Mouse (Mus musculus) heart, embryonic 14.5 days (tissue): ENCODE results near the gene Hfe2. TPM values are rescaled to one million over a fixed set of nuclear protein-coding genes. Genes with fewer than 3 reads are reported as not detected.

Experiments used
- ATAC-seq: fragments of 200-750 bp; cut with Nextera tagmentation; 2 replicates; pipeline ENCODE4 v1.8.0; 2017; ENCODE audit warnings: low read depth, moderate TSS enrichment; ENCODE audit not compliant: insufficient number of reproducible peaks, insufficient read depth, low FRiP score
- H3K27ac ChIP-seq, 2 experiments: fragments of 200-500 bp in 1 of 2; fragments of 300-500 bp in 1 of 2; sonication (generic) in 1 of 2; replicated peaks in 1 of 2; 2 replicates each; pipeline ENCODE4 v1.5.1; 2012 to 2014; ENCODE audit warnings: low read depth in 2 of 2, low read length in 2 of 2, control low read depth in 1 of 2, mild to moderate bottlenecking in 1 of 2, mixed read lengths in 1 of 2; ENCODE audit not compliant: control insufficient read depth in 1 of 2, insufficient read depth in 1 of 2
- H3K27me3 ChIP-seq: fragments of 300-500 bp; sonication (generic); 2 replicates; pipeline ENCODE4 v1.6.1; 2014; ENCODE audit warnings: mild to moderate bottlenecking, low read length, control low read depth; ENCODE audit not compliant: control insufficient read depth, insufficient read depth
- H3K36me3 ChIP-seq: fragments of 300-500 bp; sonication (generic); 2 replicates; pipeline ENCODE4 v1.6.1; 2014; ENCODE audit warnings: mild to moderate bottlenecking, control low read depth, low read length, mixed read lengths; ENCODE audit not compliant: control insufficient read depth, insufficient read depth
- H3K4me1 ChIP-seq, 2 experiments: fragments of 200-500 bp in 1 of 2; fragments of 300-500 bp in 1 of 2; sonication (generic) in 1 of 2; 2 replicates each; pipeline ENCODE4 v1.6.1; 2012 to 2014; ENCODE audit warnings: low read length in 2 of 2, control low read depth in 1 of 2, mixed read lengths in 1 of 2; ENCODE audit not compliant: control insufficient read depth in 2 of 2, insufficient read depth in 2 of 2
- H3K4me2 ChIP-seq: fragments of 300-500 bp; sonication (generic); 2 replicates; pipeline ENCODE4 v1.6.1; 2014; ENCODE audit warnings: mild to moderate bottlenecking, low read length
- H3K4me3 ChIP-seq, 2 experiments: fragments of 200-500 bp in 1 of 2; fragments of 300-500 bp in 1 of 2; sonication (generic) in 1 of 2; 2 replicates each; pipeline ENCODE4 v1.5.1; 2012 to 2014; ENCODE audit warnings: low read length in 2 of 2, mild to moderate bottlenecking in 2 of 2, control low read depth in 1 of 2, low read depth in 1 of 2, moderate library complexity in 1 of 2; ENCODE audit not compliant: control insufficient read depth in 1 of 2, insufficient read depth in 1 of 2
- H3K9ac ChIP-seq: fragments of 300-500 bp; sonication (generic); 2 replicates; pipeline ENCODE4 v1.6.1; 2014; ENCODE audit warnings: mild to moderate bottlenecking, low read length
- H3K9me3 ChIP-seq: fragments of 300-500 bp; sonication (generic); 2 replicates; pipeline ENCODE4 v1.6.1; 2016; ENCODE audit warnings: low read length, control low read depth; ENCODE audit not compliant: control insufficient read depth
- WGBS: fragments of 180-500 bp; shearing (Covaris S2); extraction: QIAGEN DNeasy Blood & Tissue Kit; methylation state at CpG from one replicate; pipeline ENCODE4 v1.1.7; 2014; 5-methylcytosine and 5-hydroxymethylcytosine counted together
- polyA plus RNA-seq: library from polyadenylated mRNA; unstranded; fragments of >200 nt; fragmentation: Nextera tagmentation; extraction: Ambion mirVana; gene quantifications from 2 replicates; pipeline ENCODE4 v1.2.1, GENCODE M21; 2014

Hfe2 gene
- polyA plus RNA-seq, 1 experiment from 2014 or later, result 11.7 TPM

- H3K4me2 ChIP-seq, result no peak overlapping the region
- H3K9ac ChIP-seq, result no peak overlapping the region
- peaks cover 9 to 20% of the 10 kb centered on the region in 2 experiments for H3K4me1 ChIP-seq
- no peaks in the 10 kb centered on the region for H3K36me3 ChIP-seq
- ATAC-seq, result no peak
- H3K27me3 ChIP-seq, result peaks cover 7% of the 10 kb centered on the region; the same call in 1 of the 2 replicates
- no peak overlapping the region for H3K4me3 ChIP-seq
- 70% methylated on average over 4 of the region's 4 CpGs for WGBS
- H3K9me3 ChIP-seq, result no peaks in the 10 kb centered on the region
- H3K27ac ChIP-seq, result no peak overlapping the region
Observed at GRCm38 (mm10) chr3:96522149-96522548, 2.8 kb upstream of the Hfe2 start.

- no peak overlapping the region; the same call in 1 of the 2 replicates for H3K9ac ChIP-seq
- peaks cover 14 to 27% of the 10 kb centered on the region in 2 experiments for H3K4me1 ChIP-seq
- H3K36me3 ChIP-seq, result no peaks in the 10 kb centered on the region
- H3K4me3 ChIP-seq, result no peak overlapping the region
- peaks cover 22% of the 10 kb centered on the region; the same call in 1 of the 2 replicates for H3K27me3 ChIP-seq
- no peaks in the 10 kb centered on the region for H3K9me3 ChIP-seq
- H3K4me2 ChIP-seq, result peak overlapping the region; percentile 47
- peak overlapping the region; percentile 58 for H3K27ac ChIP-seq
- no peak for ATAC-seq
- WGBS, result 50% methylated on average over 12 of the region's 12 CpGs
Observed at GRCm38 (mm10) chr3:96524028-96524810, 753 bp upstream of the Hfe2 start.

- Histone ChIP-seq H3K4me2 (peak overlapping the region; percentile 90), H3K27me3 (peaks cover 22% of the 10 kb centered on the region; the same call in 1 of the 2 replicates), H3K4me1 (peaks cover 14 to 27% of the 10 kb centered on the region in 2 experiments), H3K9ac (no peak overlapping the region), H3K9me3 (no peaks in the 10 kb centered on the region), H3K4me3 (no peak overlapping the region), H3K36me3 (no peaks in the 10 kb centered on the region), H3K27ac (0 out of 4 replicates have a peak overlapping the region, but pooled peaks of 1 of the 2 experiments have one; percentile 58)
- 69% methylated on average over 11 of the region's 11 CpGs for WGBS
- ATAC-seq, result no peak
Observed at GRCm38 (mm10) chr3:96526013-96526762, 1.2 kb downstream of the Hfe2 start.

- no peak overlapping the region for H3K27ac ChIP-seq
- no peaks in the 10 kb centered on the region for H3K36me3 ChIP-seq
- peak overlapping the region; percentile 44 to 48 for H3K4me3 ChIP-seq
- H3K4me2 ChIP-seq, result peak overlapping the region; percentile 90
- H3K9ac ChIP-seq, result peak overlapping the region; percentile 66
- peaks cover 22% of the 10 kb centered on the region; the same call in 1 of the 2 replicates for H3K27me3 ChIP-seq
- ATAC-seq, result no peak
- H3K9me3 ChIP-seq, result no peaks in the 10 kb centered on the region
- peaks cover 14 to 27% of the 10 kb centered on the region in 2 experiments for H3K4me1 ChIP-seq
- WGBS, result 6% methylated on average over 44 of the region's 44 CpGs
Observed at GRCm38 (mm10) chr3:96526864-96527542, 2.0 kb downstream of the Hfe2 start.

GRCm38 (mm10) chr3:96528506-96528905, 3.5 kb downstream of the Hfe2 start:
- H3K9ac ChIP-seq, result no peak overlapping the region
- WGBS, result 65% methylated on average over 9 of the region's 9 CpGs
- no peaks in the 10 kb centered on the region for H3K9me3 ChIP-seq
- H3K27ac ChIP-seq, result no peak overlapping the region
- H3K4me1 ChIP-seq, result peaks cover 14 to 27% of the 10 kb centered on the region in 2 experiments
- no peak overlapping the region for H3K4me3 ChIP-seq
- ATAC-seq, result no peak
- no peaks in the 10 kb centered on the region for H3K36me3 ChIP-seq
- H3K27me3 ChIP-seq, result peaks cover 22% of the 10 kb centered on the region; the same call in 1 of the 2 replicates
- H3K4me2 ChIP-seq, result no peak overlapping the region

GRCm38 (mm10) chr3:96532050-96532449, 7.1 kb downstream of the Hfe2 start:
- no peak for ATAC-seq
- Histone ChIP-seq H3K27ac (no peak overlapping the region), H3K9ac (no peak overlapping the region), H3K4me1 (peaks cover 5 to 7% of the 10 kb centered on the region in 2 experiments), H3K4me2 (no peak overlapping the region), H3K4me3 (no peak overlapping the region), H3K9me3 (no peaks in the 10 kb centered on the region), H3K36me3 (no peaks in the 10 kb centered on the region), H3K27me3 (peaks cover 15% of the 10 kb centered on the region; the same call in 1 of the 2 replicates)
- WGBS, result 48% methylated on average over 7 of the region's 7 CpGs

GRCm38 (mm10) chr3:96534300-96534699, 9.3 kb downstream of the Hfe2 start:
- H3K27ac ChIP-seq, result no peak overlapping the region
- no peaks in the 10 kb centered on the region for H3K36me3 ChIP-seq
- no peak overlapping the region for H3K4me3 ChIP-seq
- 48% methylated on average over 2 of the region's 2 CpGs for WGBS
- ATAC-seq, result no peak
- H3K9ac ChIP-seq, result no peak overlapping the region
- H3K4me2 ChIP-seq, result no peak overlapping the region
- no peaks in the 10 kb centered on the region for H3K9me3 ChIP-seq
- no peaks in the 10 kb centered on the region for H3K27me3 ChIP-seq
- H3K4me1 ChIP-seq, result no peaks in the 10 kb centered on the region
